Mouse (Mus musculus) lung, postnatal 36 days (tissue): ENCODE data around the gene Smpd1.
A peak's percentile ranks its signal among the peaks of the same experiment; 100 is the strongest.

Experiments used
- DNase-seq: peaks from one replicate; pipeline ENCODE4 v3.0.0; 2022; ENCODE audit warnings: mixed read lengths

Gene Smpd1

DNA sequence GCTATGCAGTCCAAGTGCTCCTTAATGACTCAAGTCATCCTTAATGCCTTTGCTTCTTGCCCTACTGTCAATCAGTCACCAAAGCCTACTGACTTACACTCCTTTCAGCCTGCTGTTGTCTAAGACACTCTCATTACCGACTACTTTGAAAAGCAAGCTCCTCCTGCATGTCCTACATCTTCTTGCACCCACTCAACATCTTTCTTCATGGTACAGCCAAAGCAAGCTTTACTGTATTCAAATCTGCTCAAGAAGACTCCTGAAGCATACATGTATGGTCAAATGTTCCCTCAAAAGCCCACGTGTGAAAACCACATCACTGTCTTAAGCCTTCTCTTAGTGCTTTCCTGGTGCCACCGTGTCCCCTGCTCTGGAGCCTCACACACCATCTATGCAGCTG lies 9.2 kb downstream of the Smpd1 start:
- no peak for DNase-seq

DNA sequence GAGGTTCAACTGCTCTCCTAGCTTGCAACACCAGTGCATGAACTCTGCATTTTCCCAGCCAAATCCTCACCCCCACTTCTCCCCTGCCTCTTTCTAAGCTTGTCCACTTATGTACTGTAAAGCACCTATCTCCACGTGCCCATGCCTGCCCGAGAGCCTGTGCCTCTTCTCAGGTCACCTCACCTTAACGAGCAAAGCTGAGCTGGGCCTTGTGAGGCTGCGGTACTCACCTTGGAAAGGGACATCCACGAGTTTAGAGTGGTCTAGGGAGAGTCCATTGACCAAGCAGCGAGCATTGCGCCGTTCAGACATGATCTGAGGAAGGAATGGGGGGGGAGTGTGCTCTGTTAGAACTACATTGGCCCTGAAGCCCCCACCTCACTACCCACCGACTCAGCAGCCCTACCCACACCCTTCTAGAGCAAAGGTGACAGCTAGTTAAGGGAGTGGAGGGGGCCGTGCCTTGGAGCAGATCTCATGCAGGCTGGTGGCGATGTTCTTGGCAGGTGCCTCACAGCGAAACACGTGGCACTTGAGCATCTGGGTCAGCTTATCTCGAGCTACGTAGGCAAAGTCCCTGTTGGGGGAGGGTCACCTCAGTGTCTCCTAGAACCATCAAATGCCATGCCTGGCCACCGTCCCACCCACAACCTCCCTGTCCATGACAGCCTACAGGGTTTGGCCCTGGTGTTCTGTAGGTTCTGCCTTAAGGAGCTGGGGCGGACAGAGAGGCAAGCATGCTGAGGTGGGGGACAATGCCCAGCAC lies 11.1 kb downstream of the Smpd1 start:
- peak; percentile 70 for DNase-seq

DNA sequence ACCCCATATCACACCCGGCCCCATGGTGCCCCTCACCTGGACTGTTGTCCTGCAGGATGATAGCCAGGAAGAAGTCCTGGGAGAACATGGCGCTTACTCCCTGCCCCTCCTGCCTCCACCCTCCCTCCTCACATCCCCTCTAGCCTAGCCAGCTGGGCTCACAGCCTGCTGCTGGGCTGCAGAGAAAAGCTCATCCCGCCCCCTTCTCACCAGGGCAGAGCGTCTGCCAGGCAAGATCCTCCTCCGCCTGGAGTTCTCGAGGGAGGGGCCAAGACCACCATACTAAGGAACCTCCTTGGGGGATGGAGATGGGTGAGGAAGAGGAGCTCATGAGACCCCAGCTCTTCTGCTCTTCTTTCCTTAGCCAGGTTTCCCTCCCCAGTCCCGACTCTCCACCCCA lies 14.4 kb downstream of the Smpd1 start:
- no peak for DNase-seq

DNA sequence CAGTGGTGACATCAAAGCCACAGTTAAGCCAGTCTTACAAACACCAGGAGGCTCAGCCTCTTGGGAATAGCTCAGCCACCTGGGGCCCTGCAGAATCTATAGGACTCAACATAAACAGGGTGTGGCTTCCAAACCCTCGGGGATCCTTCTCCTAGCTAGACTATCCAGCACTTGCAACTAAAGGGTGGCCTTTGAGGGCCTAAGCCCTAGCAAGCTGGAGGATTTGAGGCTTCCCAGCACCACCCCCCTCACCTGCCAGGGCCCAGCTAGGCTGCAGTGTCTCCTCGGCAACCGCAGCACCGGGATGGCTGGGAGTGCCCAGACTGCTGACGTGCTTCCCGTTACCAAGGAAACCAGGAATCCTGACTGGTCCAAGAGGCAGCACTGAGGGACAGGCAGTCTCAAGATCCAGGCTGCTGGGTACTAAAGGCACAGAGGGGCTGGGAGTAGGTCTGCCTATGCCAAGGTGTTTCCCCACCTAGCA lies 14.9 kb downstream of the Smpd1 start:
- DNase-seq: peak; percentile 43

DNA sequence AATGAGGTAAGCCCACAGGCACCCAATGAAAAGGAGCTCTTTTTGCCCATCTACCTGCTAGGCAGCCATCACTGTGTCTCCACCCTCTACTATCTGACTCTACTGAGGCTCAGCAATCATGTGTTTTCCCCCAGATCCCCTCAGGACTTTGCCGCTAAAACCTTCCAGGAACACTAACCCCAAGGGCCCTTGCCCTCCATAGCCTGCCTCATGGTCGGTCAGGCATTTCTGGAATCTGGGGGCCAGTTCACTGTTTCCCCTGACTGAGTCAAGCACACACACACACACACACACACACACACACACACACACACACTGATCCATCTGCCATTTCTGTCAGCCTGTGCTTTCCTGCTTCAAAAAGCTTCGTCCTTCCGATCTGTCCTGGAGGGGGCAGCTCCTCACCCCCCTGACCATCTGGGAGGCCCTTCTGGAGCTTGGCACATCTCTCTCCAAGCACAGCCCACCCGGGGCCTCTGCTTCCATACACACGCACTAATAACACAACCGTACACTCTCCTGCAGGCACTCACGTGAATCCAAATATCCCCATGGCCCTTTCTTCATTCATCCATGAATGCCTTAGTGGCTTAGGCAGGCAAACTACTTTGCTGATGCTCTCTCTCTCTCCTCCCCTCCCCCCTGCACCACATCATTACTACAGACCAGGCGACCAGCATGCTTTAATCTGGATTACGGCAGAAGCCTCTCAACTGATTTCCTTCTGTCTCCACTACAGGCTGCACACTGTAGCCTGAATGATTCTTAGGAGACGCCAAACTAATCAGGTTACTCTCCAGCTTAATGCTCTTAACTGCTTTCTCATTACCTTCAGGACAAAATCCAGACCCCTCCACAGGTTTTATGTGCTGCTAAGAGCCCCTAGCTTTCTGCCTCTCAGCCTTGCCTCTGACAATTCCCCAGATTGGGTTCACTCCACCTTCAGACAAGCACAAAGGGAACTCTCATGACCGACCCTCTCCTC lies 15.6 kb downstream of the Smpd1 start:
- no peak for DNase-seq

DNA sequence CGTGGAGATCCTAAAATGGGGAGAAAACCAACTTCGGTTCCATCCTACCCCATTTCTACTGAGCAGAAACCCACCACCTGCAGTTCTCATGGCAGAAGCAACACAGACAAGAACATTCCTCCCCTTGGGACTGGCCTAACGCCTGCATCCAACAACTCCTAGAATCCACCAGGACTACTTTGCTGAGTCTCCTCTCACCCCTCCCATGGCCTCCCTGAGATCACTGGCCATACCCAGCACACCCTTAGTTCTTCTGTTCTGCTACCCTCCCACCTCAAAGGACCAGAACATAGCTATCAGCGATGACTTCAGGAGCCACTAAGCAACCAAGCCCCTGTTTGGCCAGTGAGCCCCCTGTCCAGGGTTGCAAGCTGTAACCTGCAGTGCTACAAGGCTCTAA lies 16.6 kb downstream of the Smpd1 start:
- no peak for DNase-seq

DNA sequence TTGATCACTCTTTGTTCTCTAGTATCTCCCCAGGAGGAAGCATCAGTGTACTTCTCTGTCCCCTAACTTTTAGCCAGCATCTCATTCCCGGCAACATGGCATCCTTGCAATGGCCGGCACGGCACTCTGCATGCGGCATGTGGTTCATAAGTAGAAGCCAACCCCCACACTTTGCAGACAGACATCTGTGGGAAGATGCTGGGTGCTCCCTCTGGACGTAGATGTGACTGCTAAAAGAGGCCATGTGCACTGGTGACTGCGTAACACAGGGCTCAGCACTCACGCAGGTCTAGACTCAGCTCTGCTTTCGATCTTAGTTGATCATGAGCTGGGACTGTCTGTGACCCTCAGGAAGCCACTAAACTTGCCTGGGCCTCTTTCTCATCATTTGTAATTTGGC lies 18.8 kb downstream of the Smpd1 start:
- no peak for DNase-seq

DNA sequence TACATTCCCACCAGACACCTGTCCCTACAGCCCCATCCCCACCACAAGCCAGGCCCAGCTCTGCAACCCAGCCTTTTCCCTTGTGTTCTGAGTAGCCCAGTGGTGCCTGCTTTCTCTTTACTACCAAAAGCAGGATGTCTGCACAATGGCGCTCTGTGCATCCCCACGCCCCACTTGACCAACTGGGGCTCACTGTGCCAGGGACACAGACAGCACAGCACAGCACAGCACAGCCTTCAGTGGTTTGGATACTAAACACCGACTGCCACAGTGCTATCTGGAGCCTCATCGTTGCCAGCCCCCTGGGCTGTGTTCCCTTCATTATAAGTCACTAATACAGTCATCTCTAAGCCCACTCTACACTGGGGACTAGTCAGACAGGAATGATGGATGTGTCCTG lies 20.4 kb downstream of the Smpd1 start:
- DNase-seq: no peak

DNA sequence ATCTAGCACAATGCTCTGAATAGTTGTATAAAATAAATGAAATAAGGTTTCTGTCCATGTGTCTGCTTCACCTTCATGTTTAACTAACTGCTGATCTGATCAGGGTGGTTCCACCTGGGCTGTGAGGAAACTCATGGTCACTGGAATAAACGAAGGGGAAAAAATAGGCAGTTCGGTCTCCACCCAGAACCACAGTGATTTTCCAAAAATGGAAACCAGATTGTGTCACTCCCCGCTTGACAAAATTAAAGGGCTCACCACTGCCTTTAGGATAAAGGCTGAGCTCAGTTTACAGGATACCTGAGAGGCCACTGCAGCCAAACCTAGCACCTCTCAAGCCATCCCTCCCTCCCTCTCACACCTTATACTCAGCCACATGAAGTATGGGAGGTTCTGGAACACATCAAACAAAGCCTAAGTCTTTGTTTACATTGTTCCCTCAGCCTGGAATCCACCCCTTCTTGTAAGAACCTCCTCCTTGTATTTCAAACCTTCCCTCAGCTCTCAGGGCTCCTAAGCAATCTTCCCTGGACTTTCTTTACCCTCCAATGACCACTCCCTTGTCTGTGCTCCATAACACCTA lies 22.1 kb downstream of the Smpd1 start:
- peak; percentile 74 for DNase-seq

DNA sequence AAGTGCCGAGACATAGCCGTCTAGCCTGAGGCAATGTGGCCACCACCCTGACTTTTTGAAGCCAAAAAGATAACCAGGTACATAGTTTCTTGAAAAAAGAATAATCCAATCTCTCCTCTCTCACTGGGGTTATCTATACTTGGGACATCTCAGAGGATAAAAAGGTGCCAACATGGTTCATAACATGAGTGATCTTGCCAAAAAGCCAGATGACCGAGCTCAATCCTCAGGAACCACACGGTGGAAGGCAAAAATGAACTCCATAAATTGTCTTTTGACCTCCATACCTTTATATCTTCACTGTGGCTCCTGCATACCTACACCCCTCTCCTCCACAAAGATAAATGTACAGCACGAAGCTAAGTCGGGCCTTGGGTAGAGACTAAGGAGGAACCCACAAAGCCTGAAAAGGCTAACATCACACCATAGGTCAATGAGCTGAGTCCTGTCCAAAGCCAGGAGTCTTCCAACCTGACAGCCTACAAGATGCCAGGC lies 23.3 kb downstream of the Smpd1 start:
- no peak for DNase-seq

DNA sequence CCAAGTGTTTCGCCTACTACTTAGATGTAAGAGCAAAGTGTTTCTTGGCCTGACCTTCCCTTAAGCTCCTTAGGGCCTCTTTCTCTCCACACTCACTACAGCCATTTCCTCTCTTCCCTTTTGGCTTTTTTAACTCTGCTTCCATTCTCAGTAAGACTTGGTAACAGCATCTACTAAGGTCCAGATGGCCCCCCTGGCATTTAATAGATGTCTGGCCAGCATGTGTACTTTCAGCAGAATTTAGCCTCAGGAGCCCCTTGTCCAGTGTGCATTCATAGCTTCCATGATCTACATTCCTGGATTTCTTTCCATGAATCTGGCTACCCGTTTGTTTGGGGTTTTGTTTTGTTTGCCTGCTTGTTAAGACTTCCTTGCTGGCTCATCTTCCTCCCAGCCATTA lies 24.3 kb downstream of the Smpd1 start:
- DNase-seq: no peak

DNA sequence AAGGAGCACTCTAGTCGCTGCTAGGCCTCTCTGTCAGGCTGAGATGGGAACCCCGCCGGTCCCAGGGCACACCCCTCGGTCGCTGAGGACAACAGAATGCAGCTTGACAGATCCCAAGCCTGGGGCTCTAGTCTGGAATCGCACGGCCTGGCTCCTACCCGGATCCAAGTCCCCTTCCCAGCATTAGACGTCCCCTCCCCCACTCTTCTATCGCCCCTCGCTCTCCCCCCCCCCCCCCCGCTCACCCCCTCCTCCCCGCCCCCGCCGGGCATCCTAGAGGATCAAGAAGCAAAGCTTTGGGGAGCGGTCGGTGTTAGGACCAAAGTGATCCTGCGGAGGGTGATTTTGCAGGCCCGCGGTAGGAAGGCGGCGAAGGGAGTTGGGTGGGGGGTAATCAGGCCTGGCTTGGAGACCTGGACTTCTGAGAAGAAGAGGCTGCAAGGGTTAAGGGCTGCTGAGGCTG lies 26.5 kb downstream of the Smpd1 start:
- peak; percentile 39 for DNase-seq

DNA sequence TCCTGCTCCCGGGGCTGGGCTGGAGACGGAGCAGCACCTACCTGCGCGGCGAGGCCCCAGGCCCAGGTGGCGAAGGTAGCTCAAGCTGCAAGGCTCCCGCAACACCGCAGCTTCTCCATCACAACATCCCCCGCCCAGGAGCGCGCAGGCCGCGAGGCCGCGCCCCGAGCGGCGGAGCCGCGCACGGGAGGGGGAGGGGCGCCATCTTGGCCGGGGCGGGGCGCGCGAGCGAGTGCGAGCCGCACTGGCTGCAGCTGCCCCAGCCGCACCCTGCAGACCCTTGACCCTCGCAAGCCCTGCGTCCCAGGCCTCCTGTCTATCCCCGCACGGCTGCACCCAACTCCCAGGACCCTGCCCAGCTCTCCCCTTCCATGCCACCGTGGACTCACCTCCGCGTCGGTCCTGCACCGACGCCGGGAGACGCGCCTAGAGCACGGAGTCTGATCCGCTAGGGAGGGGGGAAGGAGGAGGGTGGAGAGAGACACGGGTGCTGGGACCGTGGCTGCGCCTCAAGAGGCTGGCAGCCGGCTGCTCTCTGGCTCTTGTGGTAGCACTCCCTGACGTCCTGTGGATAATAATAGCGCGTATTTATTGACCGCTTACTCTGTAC lies 27.0 kb downstream of the Smpd1 start, which contains the start of gene Apbb1:
TSS of gene Apbb1 (minus strand) at position 560 of the 610 bp plus-strand sequence.
- peak; percentile 86 for DNase-seq

DNA sequence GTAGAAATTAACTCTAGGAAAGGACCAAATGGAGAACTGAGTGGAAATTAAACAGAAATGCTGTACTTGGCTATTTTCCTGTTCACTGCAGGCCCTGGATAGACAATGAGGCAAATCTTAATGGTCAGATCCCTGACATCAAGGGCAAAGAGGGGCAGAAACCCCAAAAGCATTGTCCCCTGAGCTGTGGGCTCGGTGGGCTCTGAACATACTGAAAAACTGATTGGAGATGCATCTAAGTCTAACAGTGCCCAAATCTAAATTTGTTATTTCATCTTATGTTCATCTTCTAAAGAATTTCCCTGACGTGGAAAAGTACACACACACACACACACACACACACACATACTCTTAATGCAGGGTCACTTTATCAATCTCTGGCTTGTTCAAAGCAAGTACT lies 27.8 kb downstream of the Smpd1 start:
- DNase-seq: no peak

DNA sequence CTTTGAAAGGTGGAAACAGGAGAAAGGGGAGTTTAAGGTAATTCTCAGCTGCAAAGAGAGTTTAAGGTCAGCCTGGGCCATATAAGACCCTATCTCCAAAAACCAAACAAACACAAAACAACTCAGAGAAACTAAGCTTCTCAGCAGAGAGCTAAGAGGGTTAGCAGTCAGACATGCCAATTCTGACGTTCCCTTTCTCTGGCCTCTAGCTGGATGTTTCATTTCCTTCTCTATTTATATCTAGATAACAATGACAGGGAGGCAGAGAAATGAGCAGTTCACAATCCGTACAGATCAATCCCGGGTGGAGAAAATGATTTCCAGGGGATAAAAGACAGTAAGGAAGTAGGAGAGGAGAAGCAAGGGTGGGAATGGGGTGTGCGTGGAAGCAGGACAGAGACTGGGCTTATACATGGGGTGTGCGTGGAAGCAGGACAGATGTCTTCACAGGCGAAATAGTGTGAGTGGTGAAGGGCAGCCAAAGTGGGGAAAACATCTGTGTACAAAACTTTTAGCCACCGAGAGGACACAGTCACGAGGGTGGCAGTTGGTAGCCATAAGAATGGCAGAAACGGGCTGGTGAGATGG lies 34.3 kb downstream of the Smpd1 start:
- peak; percentile 20 for DNase-seq

DNA sequence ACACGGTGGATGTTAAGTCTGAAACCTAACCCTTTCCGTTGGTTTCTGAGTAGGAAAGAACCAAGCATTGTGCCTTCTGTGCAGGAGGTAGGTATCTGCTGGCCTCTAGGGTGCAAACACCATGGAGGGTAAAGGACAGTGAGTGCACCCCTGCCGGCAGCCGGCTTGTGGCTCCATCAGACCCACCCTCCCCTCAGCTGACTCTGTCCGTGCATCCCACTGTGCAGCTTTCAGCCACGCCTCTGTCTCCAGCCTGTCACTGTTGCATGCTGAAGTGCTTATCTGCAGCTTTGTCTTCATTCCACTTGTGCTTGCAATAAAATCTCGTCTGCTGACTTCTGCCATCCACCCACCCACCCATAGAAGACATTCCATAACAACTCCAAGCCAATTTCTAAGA lies 35.9 kb downstream of the Smpd1 start:
- no peak for DNase-seq

DNA sequence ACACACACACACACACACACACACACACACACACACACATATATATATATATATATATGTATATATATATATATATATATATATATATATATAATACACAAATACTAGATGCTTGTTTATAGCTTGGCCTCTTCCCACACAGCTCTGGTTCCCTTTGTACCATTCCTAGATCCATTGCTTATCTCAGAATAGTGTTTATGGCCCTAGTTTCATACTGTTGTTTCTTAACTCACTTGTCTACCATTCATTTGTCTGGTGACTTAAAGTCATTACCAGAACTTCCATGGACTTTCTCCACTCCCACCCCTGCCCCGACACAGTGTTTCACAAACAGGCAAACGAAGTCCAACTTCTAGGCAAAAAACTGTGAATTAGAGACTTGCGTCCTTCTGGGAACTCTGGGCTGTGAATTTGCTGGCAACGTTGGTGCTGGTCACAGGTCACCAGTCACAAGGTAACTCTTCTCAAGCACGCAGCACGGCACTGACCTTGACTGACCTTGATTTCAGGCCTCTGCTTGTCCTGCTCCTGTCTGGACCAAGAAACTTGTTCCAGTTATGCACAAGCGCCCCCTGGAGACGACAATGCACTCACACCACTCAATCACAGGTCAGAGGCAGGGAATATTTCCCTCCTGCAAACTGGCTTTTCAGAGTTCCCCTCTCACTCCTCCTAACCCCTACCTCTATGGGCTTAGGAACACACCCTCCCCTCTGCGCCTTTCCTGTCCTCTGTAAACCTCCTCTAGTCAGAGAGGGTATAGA lies 48.9 kb downstream of the Smpd1 start:
- DNase-seq: peak; percentile 92
